Mouse (Mus musculus): ENCODE results near the gene Gm20388. TPM values are rescaled to one million over a fixed set of nuclear protein-coding genes. Genes with fewer than 3 reads are reported as not detected.

The Gm20388 gene
- polyA plus RNA-seq, 1 experiment from 2014 or later, result 7.4 TPM

DNA sequence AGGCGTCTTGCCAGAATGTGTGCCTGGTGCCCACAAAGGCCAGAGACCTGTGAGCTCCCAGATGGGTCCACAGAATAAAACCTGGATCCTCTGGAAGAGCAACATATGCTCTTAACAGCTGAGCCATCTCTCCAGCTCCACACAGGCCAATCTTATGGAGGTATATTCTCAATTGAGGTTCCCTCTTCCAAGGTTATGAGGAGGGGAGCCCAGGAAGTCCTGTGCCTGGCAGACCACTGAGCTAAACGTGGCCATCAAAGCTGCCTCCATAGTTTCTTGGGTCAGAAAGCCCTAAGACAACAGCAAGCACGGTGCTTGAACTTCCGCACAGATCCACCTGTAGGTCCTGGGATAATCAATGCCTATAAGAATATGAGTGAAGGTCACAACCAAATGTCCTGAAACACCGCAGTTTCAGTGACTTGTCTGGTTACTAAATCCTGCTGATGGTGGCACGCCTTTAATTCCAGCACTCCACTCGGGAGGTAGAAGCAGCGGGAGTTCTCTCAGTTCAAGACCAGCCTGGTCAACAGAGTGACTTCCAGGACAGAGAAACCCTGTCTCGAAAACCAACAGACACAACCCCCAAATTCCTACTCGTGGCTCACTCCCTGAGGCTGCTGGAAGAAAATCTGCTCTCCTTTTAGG is 1917.9 kb downstream of the Gm20388 start:
- H3K27ac ChIP-seq, result 0 out of 2 replicates have a peak overlapping the region, but pooled peaks have one; percentile 51
- WGBS, result 34% methylated on average over 10 of the region's 10 CpGs
- H3K4me2 ChIP-seq, result peak overlapping the region; percentile 87
- H3K36me3 ChIP-seq, result no peaks in the 10 kb centered on the region
- H3K9ac ChIP-seq, result peak overlapping the region; percentile 90
- ATAC-seq (replicated peaks; ENCODE audit: low FRiP score), result no peak
- H3K9me3 ChIP-seq (replicated peaks), result no peaks in the 10 kb centered on the region
- H3K4me3 ChIP-seq (replicated peaks), result peak overlapping the region; percentile 96
- peaks cover 19% of the 10 kb centered on the region for H3K4me1 ChIP-seq
- H3K27me3 ChIP-seq, result no peaks in the 10 kb centered on the region

DNA sequence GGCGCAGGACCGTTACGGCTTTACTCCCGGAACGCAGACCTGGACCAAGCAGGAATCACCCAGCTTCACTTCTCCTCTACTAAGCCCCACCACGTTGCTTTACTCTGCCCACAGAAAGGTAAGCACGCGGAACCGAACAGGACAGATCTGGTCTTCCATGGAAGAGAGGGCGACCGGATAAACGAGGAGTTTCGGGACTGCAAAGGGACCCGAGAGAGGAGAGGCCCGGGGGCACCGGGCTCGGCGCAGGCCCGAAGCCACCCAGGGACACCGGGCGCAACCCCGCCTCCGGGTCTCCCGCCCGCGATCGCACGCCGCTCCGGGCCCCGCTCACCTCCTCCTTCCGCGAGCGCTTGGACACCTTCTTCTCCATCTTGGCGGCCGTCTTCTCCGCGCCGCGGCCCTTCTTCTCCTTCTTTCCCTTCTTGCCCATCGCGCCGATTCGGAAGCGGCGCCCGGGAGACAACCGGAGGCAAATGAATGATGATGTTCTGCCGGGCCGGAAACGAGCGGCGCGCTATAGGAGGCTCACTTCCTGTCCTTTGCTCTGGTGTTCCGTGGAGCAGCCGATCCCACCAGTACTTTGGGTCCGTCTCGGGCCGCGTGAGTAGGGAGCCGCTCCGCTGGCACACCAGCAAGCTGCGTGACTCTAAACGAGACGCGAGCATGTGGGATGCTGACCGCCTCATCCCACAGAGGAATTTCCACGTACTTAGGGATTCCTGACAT is 1918.6 kb downstream of the Gm20388 start, which contains the start of gene Klhdc4:
Gene Klhdc4, minus strand, starts transcription at position 522 of the 729 bp plus-strand sequence.
- Histone ChIP-seq H3K9me3 (replicated peaks) (no peaks in the 10 kb centered on the region), H3K4me1 (peaks cover 19% of the 10 kb centered on the region), H3K27ac (peak within 1 kb of the TSS; percentile 51; the same call in 1 of the 2 replicates), H3K36me3 (no peaks in the 10 kb centered on the region), H3K4me3 (replicated peaks) (peak within 1 kb of the TSS; percentile 96), H3K27me3 (no peaks in the 10 kb centered on the region), H3K4me2 (peak within 1 kb of the TSS; percentile 87), H3K9ac (peak within 1 kb of the TSS; percentile 90)
- under 1% methylated on average over 67 of the region's 68 CpGs for WGBS
- ATAC-seq (replicated peaks; ENCODE audit: low FRiP score), result peak; percentile 95

DNA sequence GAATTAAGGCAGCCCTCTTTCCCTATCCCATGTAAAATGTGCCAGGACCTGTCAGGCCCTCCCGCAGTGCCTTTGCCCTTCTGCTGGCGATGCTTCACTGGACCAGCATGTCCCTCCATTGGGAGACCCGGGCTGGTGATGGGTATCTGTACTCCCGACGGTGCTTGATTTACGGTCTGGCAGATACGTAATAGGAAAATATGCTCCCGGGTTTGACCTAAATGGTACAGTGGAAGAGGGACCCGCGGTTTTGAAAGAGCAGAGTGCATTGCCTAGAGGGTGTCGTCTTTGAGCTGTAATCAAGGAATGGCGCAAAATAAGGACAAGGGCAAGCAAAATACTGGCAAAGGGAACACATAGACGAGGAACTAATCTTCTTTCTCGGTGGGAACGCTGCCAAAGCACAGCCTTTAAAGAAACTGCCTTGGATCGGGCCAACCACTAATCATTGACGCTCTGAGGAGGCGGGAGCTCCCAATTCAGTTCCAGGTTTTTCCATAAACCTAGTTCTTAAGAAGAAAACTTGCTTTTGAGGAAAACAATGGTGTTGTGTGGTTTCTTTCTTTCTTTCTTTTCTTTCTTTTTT is 1919.2 kb downstream of the Gm20388 start:
- Histone ChIP-seq H3K4me3 (replicated peaks) (peak overlapping the region; percentile 96), H3K27me3 (no peaks in the 10 kb centered on the region), H3K27ac (0 out of 2 replicates have a peak overlapping the region, but pooled peaks have one; percentile 51), H3K4me2 (peak overlapping the region; percentile 87), H3K36me3 (no peaks in the 10 kb centered on the region), H3K9me3 (replicated peaks) (no peaks in the 10 kb centered on the region), H3K9ac (peak overlapping the region; percentile 90), H3K4me1 (peaks cover 19% of the 10 kb centered on the region)
- ATAC-seq (replicated peaks; ENCODE audit: low FRiP score), result peak; percentile 79
- 19% methylated on average over 18 of the region's 18 CpGs for WGBS

DNA sequence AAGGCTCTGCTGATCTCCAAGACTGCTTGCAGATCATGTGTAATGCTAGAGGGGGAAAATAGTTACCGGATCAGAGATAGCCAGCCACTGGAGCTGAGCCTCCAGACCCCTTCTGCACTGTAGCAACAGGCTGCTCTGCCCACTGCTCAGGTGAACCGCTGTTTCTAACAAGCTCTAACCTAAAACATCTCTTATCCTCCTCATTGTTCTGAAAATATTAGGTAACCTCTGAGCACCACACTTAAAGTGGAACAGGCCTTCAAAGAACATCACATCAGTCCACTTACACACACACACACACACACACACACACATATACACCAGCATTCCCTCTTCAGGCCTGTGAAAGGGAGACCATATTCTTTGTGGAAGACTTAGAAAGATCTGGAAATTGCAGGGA is 1921.4 kb downstream of the Gm20388 start:
- no peak overlapping the region for H3K4me2 ChIP-seq
- H3K27ac ChIP-seq, result no peak overlapping the region
- no peaks in the 10 kb centered on the region for H3K27me3 ChIP-seq
- H3K4me1 ChIP-seq, result peaks cover 19% of the 10 kb centered on the region
- no peak overlapping the region for H3K4me3 ChIP-seq (replicated peaks)
- WGBS, result 73% methylated on average over 2 of the region's 2 CpGs
- no peak for ATAC-seq (replicated peaks; ENCODE audit: low FRiP score)
- H3K9ac ChIP-seq, result no peak overlapping the region
- H3K36me3 ChIP-seq, result no peaks in the 10 kb centered on the region
- no peaks in the 10 kb centered on the region for H3K9me3 ChIP-seq (replicated peaks)

DNA sequence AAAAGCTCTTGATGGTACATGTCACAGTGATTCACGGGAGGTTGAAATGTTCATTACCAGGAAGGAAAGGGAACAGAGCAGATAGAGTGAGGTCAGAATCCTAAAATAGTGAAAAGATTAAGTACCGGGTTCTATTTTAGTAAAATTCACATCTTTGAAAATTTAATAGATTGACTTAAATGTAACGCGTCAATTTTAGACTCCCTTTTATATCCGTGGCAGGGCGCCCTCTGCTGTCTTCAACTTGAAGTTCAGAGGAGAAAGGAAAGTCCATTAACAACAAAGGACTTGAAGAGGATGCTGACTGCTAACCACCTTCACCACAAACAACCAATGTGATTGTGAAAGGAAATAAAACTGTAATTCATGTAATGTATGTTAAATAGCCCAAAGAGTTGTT is 1921.9 kb downstream of the Gm20388 start:
- H3K4me3 ChIP-seq (replicated peaks), result no peak overlapping the region
- H3K4me2 ChIP-seq, result 0 out of 2 replicates have a peak overlapping the region, but pooled peaks have one; percentile 28
- H3K36me3 ChIP-seq, result no peaks in the 10 kb centered on the region
- H3K4me1 ChIP-seq, result peaks cover 19% of the 10 kb centered on the region
- 14% methylated on average over 6 of the region's 6 CpGs for WGBS
- H3K27me3 ChIP-seq, result no peaks in the 10 kb centered on the region
- no peaks in the 10 kb centered on the region for H3K9me3 ChIP-seq (replicated peaks)
- no peak overlapping the region for H3K9ac ChIP-seq
- ATAC-seq (replicated peaks; ENCODE audit: low FRiP score), result no peak
- H3K27ac ChIP-seq, result no peak overlapping the region; the same call in 1 of the 2 replicates

DNA sequence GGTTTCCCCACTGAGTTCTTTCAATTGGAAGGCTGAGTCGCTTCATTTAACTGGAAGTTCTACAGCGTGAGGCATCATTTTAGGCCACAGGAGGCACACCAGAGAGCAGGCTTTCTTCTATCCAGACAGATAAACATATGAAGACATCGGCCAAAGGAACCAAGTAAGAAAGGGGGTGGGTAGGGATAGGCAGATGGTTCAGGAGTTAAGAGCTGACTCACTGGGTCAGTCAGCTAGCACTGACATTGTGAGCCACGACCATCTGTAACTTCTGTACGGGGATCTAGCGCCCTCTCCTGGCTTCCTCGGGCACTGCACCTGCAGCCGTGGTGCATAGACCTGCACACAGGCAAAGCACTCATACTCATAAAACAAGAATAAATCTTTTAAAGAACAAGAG is 1930.6 kb downstream of the Gm20388 start:
- Histone ChIP-seq H3K4me2 (no peak overlapping the region), H3K27me3 (no peaks in the 10 kb centered on the region), H3K4me1 (no peaks in the 10 kb centered on the region), H3K36me3 (no peaks in the 10 kb centered on the region), H3K27ac (no peak overlapping the region), H3K9ac (no peak overlapping the region), H3K4me3 (replicated peaks) (no peak overlapping the region), H3K9me3 (replicated peaks) (no peaks in the 10 kb centered on the region)
- ATAC-seq (replicated peaks; ENCODE audit: low FRiP score), result no peak
- 49% methylated on average over 8 of the region's 8 CpGs for WGBS

DNA sequence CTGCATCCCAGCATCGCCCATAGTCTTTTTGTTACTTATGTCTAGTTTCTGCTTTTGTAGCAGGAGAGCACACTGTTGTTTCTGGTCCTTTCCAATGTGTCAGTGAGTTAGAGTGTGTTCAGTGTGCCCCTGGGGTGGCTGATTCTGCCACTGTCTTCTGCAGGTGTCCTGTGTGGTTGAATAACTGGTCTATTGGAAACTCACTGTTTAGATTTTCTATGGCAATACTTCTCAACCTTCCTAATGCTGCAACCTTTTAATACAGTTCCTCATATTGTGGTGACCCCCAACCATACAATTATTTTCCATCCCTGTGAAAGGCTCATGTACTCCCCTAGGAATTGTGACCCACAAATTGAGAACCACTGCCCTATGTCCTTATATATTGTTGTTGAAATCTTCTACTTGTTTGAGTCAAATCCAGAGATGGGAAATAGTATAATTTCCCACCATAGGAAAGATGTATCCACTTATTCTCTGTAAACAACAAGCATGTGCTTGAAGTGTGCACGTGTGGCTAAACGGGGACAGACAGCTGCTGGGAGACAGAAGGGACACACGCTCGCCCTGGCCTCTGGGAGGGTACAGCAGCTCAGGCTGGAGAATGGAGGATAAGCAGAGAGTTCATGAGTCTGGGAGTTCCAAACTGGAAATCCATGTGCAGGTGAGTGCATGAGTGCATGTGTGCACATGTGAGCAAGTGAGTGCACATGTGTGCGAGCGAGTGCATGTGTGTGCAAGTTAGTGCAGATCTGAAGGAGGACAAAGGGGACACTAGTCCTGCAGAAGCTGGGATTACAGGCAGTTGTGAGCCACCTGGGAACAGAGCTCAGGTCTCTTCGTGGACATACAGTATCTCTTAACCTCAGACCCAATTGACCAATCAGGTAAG is 1931.7 kb downstream of the Gm20388 start:
- Histone ChIP-seq H3K4me3 (replicated peaks) (no peak overlapping the region), H3K9ac (no peak overlapping the region), H3K27me3 (no peaks in the 10 kb centered on the region), H3K4me2 (no peak overlapping the region), H3K36me3 (no peaks in the 10 kb centered on the region), H3K9me3 (replicated peaks) (no peaks in the 10 kb centered on the region), H3K27ac (no peak overlapping the region), H3K4me1 (no peaks in the 10 kb centered on the region)
- ATAC-seq (replicated peaks; ENCODE audit: low FRiP score), result no peak
- WGBS, result 91% methylated on average over 8 of the region's 8 CpGs

DNA sequence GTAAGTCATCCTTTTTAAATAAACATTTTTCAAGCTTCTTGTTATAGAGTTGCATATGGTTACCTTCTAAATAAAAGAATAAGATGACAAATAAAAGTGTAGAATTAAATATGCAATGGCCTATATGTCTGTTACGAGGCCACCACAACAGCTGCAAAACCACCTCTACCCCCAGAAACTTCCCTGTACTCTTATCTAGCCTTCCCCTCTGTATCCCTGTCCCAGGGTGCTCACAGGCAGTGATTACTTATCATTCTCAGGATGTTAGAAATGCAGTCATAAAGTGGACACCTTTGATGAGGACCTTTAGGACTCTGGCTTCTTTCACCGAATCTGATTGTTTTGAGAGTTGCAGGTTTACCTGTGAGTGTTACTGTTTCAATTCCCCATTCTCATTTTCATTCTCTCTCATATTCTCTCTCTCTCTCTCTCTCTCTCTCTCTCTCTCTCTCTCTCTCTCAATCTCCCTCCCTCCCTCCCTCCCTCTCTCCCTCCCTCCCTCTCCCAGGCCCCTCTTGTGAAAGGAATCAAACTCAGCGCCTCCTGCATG is 1932.6 kb downstream of the Gm20388 start:
- Histone ChIP-seq H3K4me3 (replicated peaks) (no peak overlapping the region), H3K27ac (no peak overlapping the region), H3K9ac (no peak overlapping the region), H3K4me1 (no peaks in the 10 kb centered on the region), H3K36me3 (no peaks in the 10 kb centered on the region), H3K4me2 (no peak overlapping the region), H3K9me3 (replicated peaks) (no peaks in the 10 kb centered on the region), H3K27me3 (no peaks in the 10 kb centered on the region)
- 82% methylated on average over 3 of the region's 3 CpGs for WGBS
- no peak for ATAC-seq (replicated peaks; ENCODE audit: low FRiP score)

DNA sequence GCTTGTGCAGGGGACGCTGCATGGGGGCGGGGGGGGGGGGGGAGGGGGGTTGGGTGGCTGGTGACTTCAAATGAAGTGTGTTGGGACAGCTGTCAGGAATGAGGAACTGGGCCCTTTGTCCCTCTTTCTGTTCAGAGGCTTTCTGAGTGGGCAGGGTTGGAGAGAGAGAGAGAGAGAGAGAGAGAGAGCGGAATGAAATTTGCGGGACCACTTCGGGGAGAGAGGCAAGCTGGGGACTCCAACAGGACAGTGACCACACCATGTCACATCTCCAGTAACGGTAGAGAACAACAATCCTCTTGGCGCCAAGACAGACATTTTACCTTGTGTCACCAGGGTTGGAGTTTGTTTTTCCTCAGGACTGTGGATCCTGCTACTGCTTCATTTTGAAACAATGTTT is 1934.1 kb downstream of the Gm20388 start:
- Histone ChIP-seq H3K36me3 (no peaks in the 10 kb centered on the region), H3K9me3 (replicated peaks) (no peaks in the 10 kb centered on the region), H3K4me3 (replicated peaks) (no peak overlapping the region), H3K4me2 (no peak overlapping the region), H3K27ac (no peak overlapping the region), H3K4me1 (no peaks in the 10 kb centered on the region), H3K27me3 (no peaks in the 10 kb centered on the region), H3K9ac (no peak overlapping the region)
- 61% methylated on average over 6 of the region's 7 CpGs for WGBS
- no peak for ATAC-seq (replicated peaks; ENCODE audit: low FRiP score)

DNA sequence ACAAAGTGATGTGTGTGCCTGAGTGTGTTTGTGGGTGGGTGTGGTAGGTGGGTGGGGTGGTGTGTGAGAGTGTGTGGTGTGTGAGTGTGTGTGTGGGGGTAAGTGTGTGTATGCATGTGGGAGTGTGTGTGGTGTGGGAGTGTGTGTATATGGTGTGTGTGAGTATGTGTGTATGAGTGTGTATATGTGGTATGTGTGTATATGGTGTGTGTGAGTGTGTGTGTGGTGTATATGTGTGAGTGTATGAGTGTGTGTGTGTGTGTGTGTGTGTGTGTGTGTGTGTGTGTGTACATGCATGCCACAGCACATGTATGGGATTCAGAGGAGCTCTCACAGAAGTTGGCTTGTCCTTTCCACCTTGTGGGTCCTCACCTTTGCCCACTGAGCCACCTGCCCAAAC is 1936.2 kb downstream of the Gm20388 start:
- Histone ChIP-seq H3K4me3 (replicated peaks) (no peak overlapping the region), H3K27me3 (no peaks in the 10 kb centered on the region), H3K4me1 (peaks cover 11% of the 10 kb centered on the region), H3K36me3 (no peaks in the 10 kb centered on the region), H3K27ac (no peak overlapping the region), H3K4me2 (no peak overlapping the region), H3K9ac (no peak overlapping the region), H3K9me3 (replicated peaks) (no peaks in the 10 kb centered on the region)
- ATAC-seq (replicated peaks; ENCODE audit: low FRiP score), result no peak

DNA sequence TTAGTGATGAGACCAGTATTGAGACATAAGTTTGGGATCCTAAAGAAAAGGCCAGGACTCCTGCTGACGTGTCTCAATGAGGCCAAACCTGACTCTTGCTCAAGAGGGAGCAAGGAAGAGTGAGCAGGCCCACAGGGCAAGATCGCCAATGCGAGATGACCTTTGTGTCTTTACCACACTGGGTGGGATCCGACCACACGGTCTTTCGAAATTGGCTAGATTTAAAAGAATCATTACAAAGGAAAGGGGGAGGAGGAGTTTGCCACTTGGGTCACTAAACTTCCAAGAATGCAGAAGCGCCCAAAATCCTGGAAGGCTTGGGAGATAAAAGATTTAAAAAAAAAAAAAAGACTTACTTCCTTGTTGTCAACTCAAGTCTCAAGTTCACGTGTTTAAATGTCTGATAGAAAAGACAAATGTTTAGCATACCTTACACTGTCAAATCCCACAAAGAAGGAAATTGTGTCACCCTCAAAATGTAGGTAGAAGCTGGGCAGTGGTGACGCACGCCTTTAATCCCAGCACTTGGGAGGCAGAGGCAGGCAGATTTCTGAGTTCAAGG is 1936.7 kb downstream of the Gm20388 start:
- WGBS, result 74% methylated on average over 10 of the region's 10 CpGs
- Histone ChIP-seq H3K36me3 (no peaks in the 10 kb centered on the region), H3K4me3 (replicated peaks) (no peak overlapping the region), H3K4me2 (no peak overlapping the region), H3K4me1 (peaks cover 11% of the 10 kb centered on the region), H3K27me3 (no peaks in the 10 kb centered on the region), H3K27ac (no peak overlapping the region), H3K9ac (no peak overlapping the region), H3K9me3 (replicated peaks) (no peaks in the 10 kb centered on the region)
- no peak for ATAC-seq (replicated peaks; ENCODE audit: low FRiP score)
